Mouse (Mus musculus) lung, postnatal 0 days (tissue): Measurements from ENCODE around the gene Atg7. TPM values are rescaled to one million over a fixed set of nuclear protein-coding genes. Genes with fewer than 3 reads are reported as not detected.
"Not testable (repeated sequence)": the region's sequence is repeated elsewhere in the genome, so short reads cannot be mapped to it uniquely, and the experiment has no call there.

Experiments used
- ATAC-seq: fragments of 200-750 bp; cut with Nextera tagmentation; 2 replicates; pipeline ENCODE4 v1.8.0; 2017; ENCODE audit warnings: moderate library complexity
- DNase-seq: peaks from one replicate; pipeline ENCODE4 v3.0.0-alpha.2; 2016; ENCODE audit warnings: low spot score
- H3K27ac ChIP-seq: fragments of 300-500 bp; sonication (generic); 2 replicates; pipeline ENCODE4 v1.5.1; 2014; ENCODE audit warnings: antibody characterized with exemption, mild to moderate bottlenecking, low read length, mixed read lengths
- H3K27me3 ChIP-seq: fragments of 300-500 bp; sonication (generic); replicated peaks from 2 replicates; pipeline ENCODE4 v1.6.1; 2014; ENCODE audit warnings: low read length, mixed read lengths; ENCODE audit not compliant: insufficient read depth
- H3K36me3 ChIP-seq: fragments of 300-500 bp; sonication (generic); 2 replicates; pipeline ENCODE4 v1.6.1; 2014; ENCODE audit warnings: low read length, mixed read lengths; ENCODE audit not compliant: insufficient read depth
- H3K4me1 ChIP-seq: fragments of 300-500 bp; sonication (generic); 2 replicates; pipeline ENCODE4 v1.6.1; 2014; ENCODE audit warnings: antibody characterized with exemption, low read depth, low read length, mixed read lengths; ENCODE audit not compliant: insufficient read depth
- H3K4me2 ChIP-seq: fragments of 300-500 bp; sonication (generic); replicated peaks from 2 replicates; pipeline ENCODE4 v1.6.1; 2014; ENCODE audit warnings: low read depth, mild to moderate bottlenecking, low read length, moderate library complexity, mixed read lengths
- H3K4me3 ChIP-seq: fragments of 300-500 bp; sonication (generic); 2 replicates; pipeline ENCODE4 v1.5.1; 2014; ENCODE audit warnings: low read depth, low read length
- H3K9ac ChIP-seq: fragments of 300-500 bp; sonication (generic); replicated peaks from 2 replicates; pipeline ENCODE4 v1.6.1; 2014; ENCODE audit warnings: low read depth, mild to moderate bottlenecking
- H3K9me3 ChIP-seq: fragments of 300-500 bp; sonication (generic); 2 replicates; pipeline ENCODE4 v1.6.1; 2016; ENCODE audit warnings: low read length, mixed read lengths
- CTCF ChIP-seq: IDR thresholded peaks from 2 replicates; pipeline ENCODE4 v1.5.1; 2016; ENCODE audit warnings: antibody characterized with exemption, mild to moderate bottlenecking
- EP300 ChIP-seq: IDR thresholded peaks from 2 replicates; pipeline ENCODE4 v1.6.1; 2016; ENCODE audit warnings: antibody characterized with exemption, mild to moderate bottlenecking, control low read depth
- WGBS: fragments of 180-500 bp; shearing (Covaris S2); extraction: QIAGEN DNeasy Blood & Tissue Kit; methylation state at CpG from one replicate; pipeline ENCODE4 v1.1.7; 2014; 5-methylcytosine and 5-hydroxymethylcytosine counted together
- polyA plus RNA-seq: library from polyadenylated mRNA; unstranded; fragments of >200 nt; fragmentation: Nextera tagmentation; extraction: Ambion mirVana; gene quantifications from 2 replicates; pipeline ENCODE4 v1.2.1, GENCODE M21; 2015

Gene Atg7
- polyA plus RNA-seq: 17.5 and 18.4 TPM in 2 replicates

- Histone ChIP-seq H3K4me2 (peak within 1 kb of the TSS; percentile 86), H3K27me3 (no peaks in the 10 kb centered on the region), H3K9me3 (no peaks in the 10 kb centered on the region), H3K4me1 (no peaks in the 10 kb centered on the region; the same call in 1 of the 2 replicates), H3K9ac (peak within 1 kb of the TSS; percentile 89), H3K27ac (peak within 1 kb of the TSS; percentile 80), H3K36me3 (no peaks in the 10 kb centered on the region), H3K4me3 (peak within 1 kb of the TSS; percentile 82)
- TF ChIP-seq CTCF (no peak), EP300 (peak; percentile 46)
- 2% methylated on average over 38 of the region's 38 CpGs for WGBS
- DNase-seq (peak; percentile 97), ATAC-seq (peak; percentile 94)
Observed at GRCm38 (mm10) chr6:114642601-114643528, at the start of gene Atg7. Atg7 (plus strand) TSS chr6:114643097.

GRCm38 (mm10) chr6:114614076-114614475, 28.8 kb upstream of the Atg7 start:
- not testable (repeated sequence) for H3K9me3 ChIP-seq, H3K9ac ChIP-seq, ATAC-seq, H3K27ac ChIP-seq, H3K36me3 ChIP-seq, H3K27me3 ChIP-seq, DNase-seq, H3K4me1 ChIP-seq, H3K4me3 ChIP-seq, H3K4me2 ChIP-seq
- WGBS: 0% methylated on average over 5 of the region's 17 CpGs

- not testable (repeated sequence) for H3K4me2 ChIP-seq, ATAC-seq, H3K4me1 ChIP-seq, H3K4me3 ChIP-seq, DNase-seq, H3K27me3 ChIP-seq, H3K9me3 ChIP-seq, H3K9ac ChIP-seq, H3K36me3 ChIP-seq, H3K27ac ChIP-seq
- WGBS: no CpG with 5 or more reads among the region's 14 CpGs
Observed at GRCm38 (mm10) chr6:114633886-114634285, 9.0 kb upstream of the Atg7 start.

GRCm38 (mm10) chr6:114643716-114644115, 819 bp downstream of the Atg7 start:
- no peak for TF ChIP-seq CTCF
- TF ChIP-seq EP300: no peak
- peak overlapping the region; percentile 80 for H3K27ac ChIP-seq

GRCm38 (mm10) chr6:114644531-114644930, 1.6 kb downstream of the Atg7 start:
- Histone ChIP-seq H3K4me1 (no peaks in the 10 kb centered on the region; the same call in 1 of the 2 replicates), H3K9me3 (no peaks in the 10 kb centered on the region), H3K9ac (no peak overlapping the region), H3K27me3 (no peaks in the 10 kb centered on the region), H3K4me3 (no peak overlapping the region), H3K4me2 (no peak overlapping the region), H3K27ac (no peak overlapping the region), H3K36me3 (no peaks in the 10 kb centered on the region)
- 73% methylated on average over 1 of the region's 1 CpGs for WGBS
- ATAC-seq: no peak
- DNase-seq: peak; percentile 64
- TF ChIP-seq CTCF: no peak
- TF ChIP-seq EP300: no peak

More at GRCm38 (mm10) chr6:114643716-114644115, 819 bp downstream of the Atg7 start:
- Histone ChIP-seq H3K4me2 (peak overlapping the region; percentile 86), H3K9ac (peak overlapping the region; percentile 89), H3K27me3 (no peaks in the 10 kb centered on the region), H3K4me3 (peak overlapping the region; percentile 82), H3K4me1 (no peaks in the 10 kb centered on the region; the same call in 1 of the 2 replicates), H3K36me3 (no peaks in the 10 kb centered on the region), H3K9me3 (no peaks in the 10 kb centered on the region)
- WGBS: 43% methylated on average over 8 of the region's 8 CpGs
- DNase-seq: no peak
- ATAC-seq: no peak

- Histone ChIP-seq H3K4me1 (no peaks in the 10 kb centered on the region; the same call in 1 of the 2 replicates), H3K27ac (no peak overlapping the region), H3K9me3 (no peaks in the 10 kb centered on the region), H3K4me3 (no peak overlapping the region), H3K9ac (no peak overlapping the region), H3K4me2 (no peak overlapping the region), H3K36me3 (no peaks in the 10 kb centered on the region), H3K27me3 (no peaks in the 10 kb centered on the region)
- DNase-seq (no peak), ATAC-seq (no peak)
- 67% methylated on average over 1 of the region's 1 CpGs for WGBS
- TF ChIP-seq EP300 (no peak), CTCF (no peak)
Observed at GRCm38 (mm10) chr6:114646201-114646600, 3.3 kb downstream of the Atg7 start.
